Comparison of ENCODE assay signal across 20 mouse cellular contexts in genomic region chr4:64535554-64536253, GRCm38 (mm10).
A peak's percentile ranks its signal among the peaks of the same experiment; 100 is the strongest.
DNase-seq lines count a peak whose midpoint lies in the region; ATAC-seq lines count a peak whose summit lies in the region.
"Had no signal": no experiment of that assay in that cellular context is flagged by ENCODE, and none has a peak within 500 bp of the region (broad histone marks: within the 10 kb centered on the region; RNA-seq: fewer than 3 reads in every experiment).

No protein-coding gene starts in this region.

- H3K27ac ChIP-seq in kidney, embryonic 16.5 days (ENCODE audit: low read length): 0 out of 2 replicates have a peak overlapping the region, but pooled peaks have one; percentile 40
- H3K27ac ChIP-seq in embryonic facial prominence, embryonic 12.5 days: 0 out of 2 replicates have a peak overlapping the region, but pooled peaks have one; percentile 19
- no peak overlapping the region for H3K27ac ChIP-seq in hindbrain, embryonic 16.5 days (ENCODE audit: low read depth, low read length)
- H3K27ac ChIP-seq: hindbrain, embryonic 13.5 days; intestine, embryonic 15.5 days; left cerebral cortex, adult 2 months; midbrain, embryonic 12.5 days; neural tube, embryonic 15.5 days had no signal

- H3K9me3 ChIP-seq in kidney, embryonic 16.5 days (ENCODE audit: low read length): no peaks in the 10 kb centered on the region
- no peaks in the 10 kb centered on the region for H3K9me3 ChIP-seq in embryonic facial prominence, embryonic 12.5 days
- H3K9me3 ChIP-seq in hindbrain, embryonic 16.5 days (ENCODE audit: control insufficient read depth, low read length): no peaks in the 10 kb centered on the region
- H3K9me3 ChIP-seq: embryonic facial prominence, embryonic 13.5 days; hindbrain, embryonic 13.5 days; intestine, embryonic 15.5 days; midbrain, embryonic 12.5 days; neural tube, embryonic 15.5 days had no signal

- H3K4me3 ChIP-seq in kidney, embryonic 16.5 days (ENCODE audit: low read length): no peak overlapping the region
- H3K4me3 ChIP-seq in embryonic facial prominence, embryonic 12.5 days: no peak overlapping the region
- no peak overlapping the region for H3K4me3 ChIP-seq in hindbrain, embryonic 16.5 days (ENCODE audit: low read length)
- H3K4me3 ChIP-seq: embryonic facial prominence, embryonic 13.5 days; hindbrain, embryonic 13.5 days; intestine, embryonic 15.5 days; left cerebral cortex, adult 2 months; midbrain, embryonic 12.5 days; neural tube, embryonic 15.5 days had no signal

- no peaks in the 10 kb centered on the region for H3K36me3 ChIP-seq in kidney, embryonic 16.5 days (ENCODE audit: insufficient read depth, low read length)
- H3K36me3 ChIP-seq in embryonic facial prominence, embryonic 12.5 days: no peaks in the 10 kb centered on the region
- H3K36me3 ChIP-seq in hindbrain, embryonic 16.5 days (ENCODE audit: control insufficient read depth, insufficient read depth, low read length): no peaks in the 10 kb centered on the region
- H3K36me3 ChIP-seq: embryonic facial prominence, embryonic 13.5 days; hindbrain, embryonic 13.5 days; intestine, embryonic 15.5 days; midbrain, embryonic 12.5 days; neural tube, embryonic 15.5 days had no signal

- peak; percentile 10 for DNase-seq in adrenal gland, postnatal 10 days
- no peak for DNase-seq in adrenal gland, adult 8-10 months
- no peak for DNase-seq in kidney, adult 18-20 months
- peak; percentile 11 to 34 for DNase-seq in kidney, postnatal 36 days
- no peak for DNase-seq in spleen, postnatal 36 days (ENCODE audit: low spot score in 2 of 2)
- DNase-seq: cerebellum, postnatal 10 days; gastrocnemius, postnatal 36 days; lung, adult 18-20 months; lung, postnatal 4 days; thymus, postnatal 4 days had no signal

- H3K27me3 ChIP-seq in kidney, embryonic 16.5 days (ENCODE audit: insufficient read depth, low read length): no peaks in the 10 kb centered on the region
- H3K27me3 ChIP-seq in embryonic facial prominence, embryonic 12.5 days: no peaks in the 10 kb centered on the region
- H3K27me3 ChIP-seq in hindbrain, embryonic 16.5 days (replicated peaks; ENCODE audit: control insufficient read depth, insufficient read depth, low read length): no peaks in the 10 kb centered on the region
- H3K27me3 ChIP-seq: CH12.LX; embryonic facial prominence, embryonic 13.5 days; hindbrain, embryonic 13.5 days; intestine, embryonic 15.5 days; midbrain, embryonic 12.5 days; neural tube, embryonic 15.5 days had no signal

- no peak overlapping the region for H3K9ac ChIP-seq in kidney, embryonic 16.5 days (replicated peaks; ENCODE audit: low read length)
- no peak overlapping the region for H3K9ac ChIP-seq in embryonic facial prominence, embryonic 12.5 days
- no peak overlapping the region for H3K9ac ChIP-seq in hindbrain, embryonic 16.5 days (ENCODE audit: low read depth, low read length)
- H3K9ac ChIP-seq: embryonic facial prominence, embryonic 13.5 days; hindbrain, embryonic 13.5 days; intestine, embryonic 15.5 days; midbrain, embryonic 12.5 days; neural tube, embryonic 15.5 days had no signal

- WGBS in kidney, embryonic 16.5 days: 45% methylated on average over 6 of the region's 6 CpGs
- WGBS in embryonic facial prominence, embryonic 12.5 days: 39% methylated on average over 6 of the region's 6 CpGs
- 65% methylated on average over 6 of the region's 6 CpGs for WGBS in hindbrain, embryonic 16.5 days

- no peaks in the 10 kb centered on the region; the same call in 1 of the 2 replicates for H3K4me1 ChIP-seq in kidney, embryonic 16.5 days (ENCODE audit: insufficient read depth, low read length)
- H3K4me1 ChIP-seq in embryonic facial prominence, embryonic 12.5 days: peaks cover 6% of the 10 kb centered on the region; the same call in 1 of the 2 replicates
- no peaks in the 10 kb centered on the region for H3K4me1 ChIP-seq in hindbrain, embryonic 16.5 days (ENCODE audit: control insufficient read depth, insufficient read depth, low read depth, low read length)
- H3K4me1 ChIP-seq: intestine, embryonic 15.5 days; midbrain, embryonic 12.5 days had no signal

- H3K4me2 ChIP-seq in kidney, embryonic 16.5 days (replicated peaks; ENCODE audit: low read depth, low read length): no peak overlapping the region
- H3K4me2 ChIP-seq in embryonic facial prominence, embryonic 12.5 days (replicated peaks): no peak overlapping the region
- no peak overlapping the region for H3K4me2 ChIP-seq in hindbrain, embryonic 16.5 days (ENCODE audit: low read length)
- H3K4me2 ChIP-seq: embryonic facial prominence, embryonic 13.5 days; hindbrain, embryonic 13.5 days; intestine, embryonic 15.5 days; midbrain, embryonic 12.5 days; neural tube, embryonic 15.5 days had no signal

- ATAC-seq in kidney, embryonic 16.5 days (ENCODE audit: low FRiP score, low TSS enrichment): no peak
- no peak for ATAC-seq in embryonic facial prominence, embryonic 12.5 days (ENCODE audit: insufficient number of reproducible peaks, insufficient read depth, low FRiP score, low TSS enrichment)
- ATAC-seq in hindbrain, embryonic 16.5 days: no peak
- ATAC-seq: intestine, embryonic 15.5 days had no signal

Comparison
In these comparisons a context has a peak if more than half of its experiments do, and no peak if none do; other contexts are left out.
1. DNase-seq: peak in adrenal gland, postnatal 10 days (single experiment) and kidney, postnatal 36 days (2 of 2); none in adrenal gland, adult 8-10 months (single experiment), kidney, adult 18-20 months (single experiment) and spleen, postnatal 36 days (0 of 2).